Mouse (Mus musculus) neural tube, embryonic 10.5 days (tissue): Measurements from ENCODE around the gene Gm7138.
A peak's percentile ranks its signal among the peaks of the same experiment; 100 is the strongest.
"Not testable (repeated sequence)": the region's sequence is repeated elsewhere in the genome, so short reads cannot be mapped to it uniquely, and the experiment has no call there.

Experiments
- DNase-seq: peaks from one replicate; pipeline ENCODE4 v3.0.0-alpha.2; 2017; ENCODE audit warnings: low spot score; ENCODE audit errors: extremely low spot score

The Gm7138 gene

DNA sequence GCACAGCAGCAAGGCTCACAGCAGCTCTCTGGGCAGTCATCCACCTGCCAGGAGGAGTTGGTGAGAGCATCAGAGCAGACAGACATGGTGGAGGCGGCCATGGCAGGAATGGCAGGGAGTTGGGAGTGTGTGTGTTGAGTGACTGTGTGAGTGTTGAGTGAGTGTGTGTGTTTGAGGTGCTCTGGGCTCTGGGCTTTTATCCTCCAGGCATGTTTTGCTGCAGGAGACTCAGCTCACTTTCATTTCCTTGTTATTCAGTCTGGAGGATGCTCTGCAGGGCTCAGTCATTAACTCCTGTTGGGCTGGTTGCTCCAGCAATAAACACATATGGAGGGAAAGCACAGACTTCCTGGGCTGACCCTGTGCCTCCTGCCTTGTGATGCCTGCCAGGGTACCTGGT, at the start of gene Gm7138:
Gene Gm7138, minus strand, starts transcription at position 101 of the 400 bp plus-strand sequence.
- not testable (repeated sequence) for DNase-seq

DNA sequence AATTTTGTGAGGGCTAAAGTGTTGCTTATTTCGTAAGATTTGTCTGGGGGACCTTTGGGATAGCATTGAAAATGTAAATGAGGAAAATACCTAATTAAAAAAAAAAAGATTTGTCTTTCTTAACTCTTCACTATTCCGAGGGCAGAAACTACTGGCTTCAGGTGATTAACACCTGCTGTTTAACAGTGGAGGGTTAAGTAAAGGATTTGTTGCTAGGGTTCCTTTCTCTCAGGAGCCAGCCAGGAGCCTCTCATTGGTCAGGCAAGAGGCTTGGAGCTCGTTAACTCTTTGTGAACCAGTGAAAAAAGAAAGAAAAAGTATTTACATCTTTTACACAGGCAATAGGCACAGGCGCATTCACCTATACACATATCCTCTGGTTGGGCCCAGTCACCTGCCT, 42.5 kb upstream of the Gm7138 start:
- DNase-seq: no peak

DNA sequence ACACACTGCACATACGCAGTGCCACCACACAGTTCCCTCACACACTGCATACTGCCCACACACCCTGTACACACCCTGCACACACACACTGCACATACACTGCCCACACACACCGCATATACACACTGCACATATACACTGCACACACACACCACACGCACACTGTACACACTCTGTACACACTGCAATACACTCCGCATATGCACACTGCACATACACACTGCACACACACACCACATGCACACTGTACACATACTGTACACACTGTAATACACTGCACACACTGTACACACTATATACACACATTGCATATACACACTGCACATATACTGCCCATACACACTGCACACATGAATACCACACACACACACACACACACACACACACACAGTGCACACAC, 41.8 kb upstream of the Gm7138 start:
- no peak for DNase-seq

GRCm38 (mm10) chr10:77815514-77815913, 38.8 kb upstream of the Gm7138 start:
- DNase-seq: peak; percentile 42

DNA sequence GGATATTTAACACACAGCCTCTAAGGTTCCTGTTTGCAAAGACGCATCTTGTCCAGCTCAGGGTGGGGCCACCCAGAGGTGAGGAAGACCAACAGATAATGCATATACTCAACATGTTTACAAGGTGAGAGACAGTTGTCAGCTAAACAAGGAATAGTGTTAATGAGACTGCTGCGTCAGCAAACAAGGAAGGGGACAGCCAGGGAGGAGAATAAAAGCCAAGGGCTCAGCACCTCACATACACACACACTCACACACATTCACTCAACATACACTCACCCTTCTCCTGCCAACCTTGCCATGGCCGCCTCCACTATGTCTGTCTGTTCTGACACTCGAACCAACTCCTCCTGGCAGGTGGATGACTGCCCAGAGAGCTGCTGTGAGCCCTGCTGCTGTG, 37.6 kb upstream of the Gm7138 start, which contains the start of gene Gm2696:
Gene Gm2696, plus strand, starts transcription at position 301 of the 400 bp plus-strand sequence.
- DNase-seq: no peak

- DNase-seq: no peak
Measured at GRCm38 (mm10) chr10:77811743-77812142, 35.0 kb upstream of the Gm7138 start, which contains the start of gene Gm9507. Gene Gm9507, minus strand, starts transcription at chr10:77811843.

DNA sequence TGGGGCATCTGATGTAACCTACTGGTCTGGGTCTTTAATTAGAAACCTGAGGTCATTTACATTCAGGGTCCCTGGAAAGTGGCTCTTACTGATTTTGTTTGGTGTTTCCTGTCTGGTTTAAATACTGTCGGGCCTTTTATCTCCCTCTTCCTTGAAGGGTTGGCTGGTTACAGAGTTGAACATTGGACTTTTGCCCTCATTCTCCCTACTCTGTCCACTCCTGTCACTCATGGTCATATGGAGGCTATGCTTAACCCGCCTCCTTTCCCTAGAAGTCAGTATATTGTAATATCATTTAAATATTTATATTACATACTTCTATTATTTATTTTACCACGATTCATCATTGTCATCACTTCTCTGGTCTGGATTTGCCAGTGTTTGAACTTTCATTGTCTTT, 27.4 kb upstream of the Gm7138 start:
- no peak for DNase-seq

GRCm38 (mm10) chr10:77798921-77799508, 22.3 kb upstream of the Gm7138 start, which contains the start of gene Gm19668:
Gene Gm19668, minus strand, starts transcription at chr10:77799133.
- peak; percentile 18 for DNase-seq

DNA sequence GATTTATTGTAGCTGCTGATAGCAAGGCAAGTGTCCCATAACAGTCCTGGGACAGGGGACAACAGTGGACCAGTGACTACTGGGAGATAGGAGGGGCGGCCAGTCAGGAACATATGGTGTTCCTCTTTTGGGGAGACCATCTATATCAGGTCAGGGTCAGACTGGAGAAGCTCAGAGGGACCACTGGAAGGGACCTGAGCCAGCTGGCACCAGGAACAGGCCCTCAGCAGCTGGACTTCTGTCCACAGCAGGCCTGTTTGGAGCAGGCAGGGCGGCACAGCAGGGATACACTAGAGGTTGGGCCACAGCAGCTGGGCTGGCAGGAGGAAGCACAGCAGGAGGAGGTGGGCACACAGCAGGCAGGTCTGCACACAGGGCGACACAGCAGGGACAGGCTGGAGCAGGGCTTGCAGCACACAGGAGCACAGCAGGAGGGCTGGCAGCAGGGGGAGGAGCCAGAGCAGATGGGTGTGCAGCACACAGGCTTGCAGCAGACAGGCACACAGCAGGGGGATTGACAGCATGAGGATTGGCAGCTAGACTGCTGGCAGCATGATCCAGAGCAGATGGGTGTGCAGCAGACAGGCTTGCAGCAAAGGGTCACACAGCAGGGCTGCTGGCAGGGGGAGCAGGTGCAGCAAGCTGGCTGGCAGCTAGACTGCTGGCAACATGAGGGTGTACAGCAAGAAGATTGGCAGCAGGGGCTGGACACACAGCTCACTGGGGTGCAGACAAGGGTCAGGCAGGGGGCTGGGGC, 21.6 kb upstream of the Gm7138 start:
- peak; percentile 12 for DNase-seq

DNA sequence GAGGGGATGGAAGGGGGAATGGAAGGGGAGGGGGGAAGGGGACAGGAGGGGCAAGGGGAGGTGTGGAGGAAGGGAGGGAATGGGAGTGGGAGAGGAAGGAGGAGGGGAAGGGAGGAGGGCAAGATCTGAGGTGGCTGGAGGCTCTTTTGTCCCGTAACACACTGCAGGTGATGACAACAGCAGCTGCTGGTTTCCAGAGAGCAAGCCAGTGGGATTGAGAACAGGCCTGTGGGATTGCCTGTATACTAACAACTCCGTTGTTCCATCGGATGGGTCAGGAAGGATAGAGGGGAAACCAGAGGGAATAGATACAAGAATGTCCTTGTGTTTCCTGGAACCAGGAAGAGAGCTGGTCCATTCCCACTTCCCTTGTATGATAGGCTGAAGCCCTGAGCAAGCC, 20.9 kb upstream of the Gm7138 start:
- peak; percentile 12 for DNase-seq

GRCm38 (mm10) chr10:77794976-77795375, 18.2 kb upstream of the Gm7138 start, which contains the start of gene Gm9639:
Gene Gm9639, minus strand, starts transcription at chr10:77795076.
- DNase-seq: peak; percentile 6

DNA sequence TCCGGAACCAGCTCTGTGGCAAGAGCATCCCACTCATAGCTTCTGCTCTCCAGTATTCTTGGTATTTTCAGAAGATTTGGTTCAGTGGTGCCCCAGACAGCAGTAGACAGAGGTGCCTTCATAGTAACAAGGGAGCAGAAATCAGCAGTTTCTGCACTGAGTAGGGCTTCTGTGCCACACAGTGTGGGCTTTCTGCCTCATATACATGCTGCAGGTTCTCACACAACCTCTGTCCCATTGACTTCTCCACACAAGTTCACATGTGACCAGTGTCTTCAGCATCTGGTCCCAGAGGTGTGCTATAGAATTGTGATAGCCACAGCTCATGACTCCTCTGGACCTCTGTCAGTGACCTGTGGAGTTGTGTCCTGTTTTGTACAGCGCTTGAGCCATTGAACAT, 11.9 kb upstream of the Gm7138 start:
- no peak for DNase-seq

GRCm38 (mm10) chr10:77787876-77788275, 11.1 kb upstream of the Gm7138 start, which contains the start of gene Gm7137:
Gene Gm7137, minus strand, starts transcription at chr10:77788200.
- not testable (repeated sequence) for DNase-seq

- DNase-seq: not testable (repeated sequence)
Measured at GRCm38 (mm10) chr10:77783396-77783795, 6.7 kb upstream of the Gm7138 start.

GRCm38 (mm10) chr10:77782442-77782841, 5.7 kb upstream of the Gm7138 start, which contains the start of gene Gm3250:
Gene Gm3250, minus strand, starts transcription at chr10:77782542.
- DNase-seq: not testable (repeated sequence)

DNA sequence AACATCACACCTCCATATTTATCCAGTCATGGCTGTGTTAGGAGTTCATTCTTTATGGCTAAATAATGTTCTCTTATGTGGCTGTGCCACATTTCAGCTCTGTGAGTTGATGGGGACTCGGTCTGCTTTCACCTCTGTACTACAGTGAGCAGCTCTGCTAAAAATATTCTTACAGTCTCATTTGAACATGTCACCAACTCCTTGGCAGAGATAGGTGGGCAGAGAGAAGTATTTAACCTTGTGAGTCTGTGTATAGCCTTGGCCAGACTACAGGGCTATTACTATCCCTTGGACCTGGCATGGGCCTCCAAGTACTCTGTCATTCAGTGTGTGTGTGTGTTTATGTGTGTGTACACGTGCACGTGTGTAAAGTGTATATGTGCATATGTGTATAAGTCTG, 4.6 kb downstream of the Gm7138 start:
- DNase-seq: not testable (repeated sequence)

DNA sequence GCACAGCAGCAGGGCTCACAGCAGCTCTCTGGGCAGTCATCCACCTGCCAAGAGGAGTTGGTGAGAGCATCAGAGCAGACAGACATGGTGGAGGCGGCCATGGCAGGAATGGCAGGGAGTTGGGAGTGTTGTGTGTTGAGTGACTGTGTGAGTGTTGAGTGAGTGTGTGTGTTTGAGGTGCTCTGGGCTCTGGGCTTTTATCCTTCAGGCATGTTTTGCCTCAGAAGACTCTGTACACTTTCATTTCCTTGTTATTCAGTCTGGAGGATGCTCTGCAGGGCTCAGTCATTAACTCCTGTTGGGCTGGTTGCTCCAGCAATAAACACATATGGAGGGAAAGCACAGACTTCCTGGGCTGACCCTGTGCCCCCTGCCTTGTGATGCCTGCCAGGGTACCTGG, 5.5 kb downstream of the Gm7138 start, which contains the start of gene Gm3238:
Gene Gm3238, minus strand, starts transcription at position 101 of the 400 bp plus-strand sequence.
- not testable (repeated sequence) for DNase-seq

DNA sequence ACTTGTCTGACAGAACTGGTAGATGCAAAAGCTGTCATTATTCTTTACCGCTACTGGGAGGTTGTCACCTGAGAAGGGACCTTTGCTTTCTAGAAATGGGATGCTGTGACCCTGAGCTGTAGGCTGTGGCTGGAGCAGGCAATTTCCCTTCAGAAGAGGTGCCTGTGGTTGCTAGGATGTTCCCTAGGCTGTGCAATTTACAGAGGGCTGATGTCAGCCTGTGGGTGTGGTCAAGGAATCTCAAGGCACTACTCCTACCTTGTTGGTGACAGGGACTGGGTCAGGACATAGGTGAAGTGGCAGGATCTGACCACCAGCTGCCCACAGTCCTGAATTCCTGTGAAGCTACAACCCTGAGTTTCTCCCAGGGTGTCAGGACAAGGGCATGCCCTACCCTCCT, 7.0 kb downstream of the Gm7138 start:
- DNase-seq: no peak

DNA sequence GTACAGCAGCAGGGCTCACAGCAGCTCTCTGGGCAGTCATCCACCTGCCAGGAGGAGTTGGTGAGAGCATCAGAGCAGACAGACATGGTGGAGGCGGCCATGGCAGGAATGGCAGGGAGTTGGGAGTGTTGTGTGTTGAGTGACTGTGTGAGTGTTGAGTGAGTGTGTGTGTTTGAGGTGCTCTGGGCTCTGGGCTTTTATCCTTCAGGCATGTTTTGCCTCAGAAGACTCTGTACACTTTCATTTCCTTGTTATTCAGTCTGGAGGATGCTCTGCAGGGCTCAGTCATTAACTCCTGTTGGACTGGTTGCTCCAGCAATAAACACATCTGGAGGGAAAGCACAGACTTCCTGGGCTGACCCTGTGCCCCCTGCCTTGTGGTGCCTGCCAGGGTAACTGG, 17.2 kb downstream of the Gm7138 start, which contains the start of gene Gm3233:
Gene Gm3233, minus strand, starts transcription at position 101 of the 400 bp plus-strand sequence.
- not testable (repeated sequence) for DNase-seq

GRCm38 (mm10) chr10:77753448-77753847, 23.3 kb downstream of the Gm7138 start:
- DNase-seq: no peak

- not testable (repeated sequence) for DNase-seq
Measured at GRCm38 (mm10) chr10:77752312-77752711, 24.4 kb downstream of the Gm7138 start.

DNA sequence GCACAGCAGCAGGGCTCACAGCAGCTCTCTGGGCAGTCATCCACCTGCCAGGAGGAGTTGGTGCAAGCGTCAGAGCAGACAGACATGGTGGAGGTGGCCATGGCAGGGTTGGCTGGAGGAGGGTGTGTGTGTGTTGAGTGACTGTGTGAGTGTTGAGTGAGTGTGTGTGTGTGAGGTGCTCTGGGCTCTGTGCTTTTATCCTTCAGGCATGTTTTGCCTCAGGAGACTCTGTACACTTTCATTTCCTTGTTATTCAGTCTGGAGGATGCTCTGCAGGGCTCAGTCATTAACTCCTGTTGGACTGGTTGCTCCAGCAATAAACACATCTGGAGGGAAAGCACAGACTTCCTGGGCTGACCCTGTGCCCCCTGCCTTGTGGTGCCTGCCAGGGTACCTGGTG, 25.5 kb downstream of the Gm7138 start, which contains the start of gene Gm9736:
Gene Gm9736, minus strand, starts transcription at position 101 of the 400 bp plus-strand sequence.
- not testable (repeated sequence) for DNase-seq
